Mouse (Mus musculus) right cerebral cortex, postnatal 25 days (tissue): ENCODE data around the gene Olfr56.
"Not testable (repeated sequence)": the region's sequence is repeated elsewhere in the genome, so short reads cannot be mapped to it uniquely, and the experiment has no call there.

ENCODE experiments used
- DNase-seq: peaks from one replicate; pipeline ENCODE4 v3.0.0; 2022

The Olfr56 gene

DNA sequence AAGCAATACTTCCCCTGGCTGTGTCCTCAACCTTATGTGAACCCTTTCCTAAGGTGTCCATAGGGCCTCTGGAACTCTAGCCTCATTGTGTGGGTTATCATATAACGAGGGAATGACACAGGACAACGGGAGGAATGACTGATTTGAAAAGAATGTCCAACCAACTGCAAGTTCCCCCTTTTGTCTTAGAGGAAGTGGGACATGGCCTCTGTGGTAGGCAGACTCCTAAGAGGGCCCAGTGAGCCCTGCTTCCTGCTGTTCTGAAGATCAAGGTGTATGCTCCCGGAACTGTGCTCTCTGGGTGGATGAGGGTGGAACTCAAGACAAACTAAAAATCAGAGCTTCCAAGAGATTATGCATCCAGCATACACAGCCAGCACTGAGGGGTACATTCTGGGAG is 81.4 kb downstream of the Olfr56 start:
- DNase-seq, result not testable (repeated sequence)

DNA sequence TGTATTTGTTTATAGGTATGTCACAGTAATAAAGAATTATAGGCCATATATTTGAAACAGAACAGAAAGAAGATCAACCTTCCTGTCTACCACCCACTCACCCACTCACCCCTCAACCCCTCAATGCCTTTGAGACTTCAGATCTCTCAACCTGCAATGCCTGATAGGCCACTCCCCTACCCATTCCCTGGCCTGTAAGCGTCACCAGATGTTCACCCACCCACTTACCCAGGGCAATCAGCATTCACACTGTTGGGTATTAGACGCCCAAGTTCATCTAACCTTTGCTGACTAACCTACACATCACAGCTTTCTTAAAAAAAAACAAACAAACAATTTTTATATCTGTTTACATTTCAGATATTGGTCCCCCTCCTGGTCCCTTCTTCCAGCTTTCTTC is 83.2 kb downstream of the Olfr56 start:
- DNase-seq, result not testable (repeated sequence)

GRCm38 (mm10) chr11:49063713-49064469 is 85.2 kb downstream of the Olfr56 start, which contains the start of gene Tgtp2:
Gene Tgtp2 (minus strand): TSS chr11:49064206.
- not testable (repeated sequence) for DNase-seq

GRCm38 (mm10) chr11:49068358-49068757 is 89.7 kb downstream of the Olfr56 start:
- DNase-seq, result no peak

DNA sequence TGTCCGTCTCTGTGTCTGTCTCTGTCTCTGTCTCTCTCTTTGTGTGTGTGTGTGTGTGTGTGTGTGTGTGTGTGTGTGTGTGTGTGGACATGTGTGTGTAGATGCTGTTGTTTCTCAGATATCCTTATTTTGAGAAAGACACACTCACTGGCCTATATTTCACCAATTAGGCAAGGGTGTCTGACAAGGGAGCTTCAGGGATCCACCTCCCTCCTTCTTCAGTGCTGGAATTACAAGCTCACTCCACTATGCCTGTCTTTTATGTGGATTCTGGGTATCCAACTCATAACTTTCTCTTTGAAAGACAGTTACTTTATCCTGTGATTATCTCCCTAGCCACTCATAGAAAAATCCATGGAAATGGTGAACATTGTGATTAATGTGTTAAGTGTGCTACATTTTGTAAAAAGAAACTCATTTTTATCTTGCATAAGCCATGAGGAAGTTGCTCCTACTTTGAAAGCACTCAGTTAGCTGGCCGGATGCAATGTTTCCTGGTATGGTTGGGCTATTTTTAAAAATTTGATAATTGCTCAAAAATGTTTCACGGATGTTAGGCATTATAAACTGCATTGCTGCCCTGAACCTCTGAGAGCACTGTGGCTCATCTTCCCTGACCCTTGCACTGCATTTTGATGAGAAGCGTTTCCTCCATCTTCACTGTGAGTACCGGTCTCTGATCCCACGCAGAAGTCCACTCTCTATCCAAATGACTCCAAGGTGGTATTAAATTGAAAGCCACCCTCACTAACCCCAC is 97.5 kb downstream of the Olfr56 start, which contains the start of gene Ifi47:
Gene Ifi47 (plus strand): TSS at position 587 of the 757 bp plus-strand sequence.
- DNase-seq, result not testable (repeated sequence)

- DNase-seq, result no peak
These were observed 98.3 kb downstream of the Olfr56 start for GRCm38 (mm10) chr11:49077012-49077411.

DNA sequence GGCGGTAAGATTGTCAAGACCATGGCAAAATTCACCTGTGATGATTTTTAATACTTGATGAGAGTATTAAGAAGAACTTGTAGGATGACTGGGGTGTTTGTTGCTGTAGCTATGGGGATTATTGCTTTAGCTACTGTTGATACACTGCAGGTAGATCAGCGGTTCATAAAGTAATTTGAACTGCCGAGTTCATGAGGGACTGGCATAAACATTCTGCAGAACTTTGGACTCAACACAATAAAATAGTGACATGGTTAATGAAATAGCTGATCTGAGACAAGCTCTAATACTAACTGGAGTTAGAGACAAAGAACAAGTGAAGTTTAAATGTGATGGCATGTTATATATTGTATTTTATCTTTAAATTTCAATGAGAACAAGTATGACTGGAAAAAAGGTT is 100.0 kb downstream of the Olfr56 start:
- no peak for DNase-seq

GRCm38 (mm10) chr11:49080636-49081035 is 101.9 kb downstream of the Olfr56 start:
- DNase-seq, result no peak

DNA sequence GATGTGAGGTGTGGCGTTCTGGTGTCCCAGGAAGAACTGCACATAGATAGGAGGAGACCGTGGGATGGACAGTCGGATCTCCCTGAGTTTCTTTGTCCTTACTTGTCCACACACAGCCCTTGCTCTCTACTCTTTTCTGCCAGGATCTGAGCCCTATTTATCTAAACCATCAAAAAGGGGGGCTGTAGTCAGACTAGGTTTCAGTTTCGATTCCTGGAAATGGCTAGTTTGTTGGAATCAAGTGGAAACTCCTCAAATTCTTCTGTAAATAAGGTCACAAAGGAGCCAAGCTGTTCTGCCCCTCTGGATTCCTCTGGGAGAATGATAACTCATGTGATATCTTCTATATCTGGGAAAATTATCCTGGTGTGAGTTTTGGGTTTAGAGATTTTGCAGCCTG is 102.7 kb downstream of the Olfr56 start:
- no peak for DNase-seq

DNA sequence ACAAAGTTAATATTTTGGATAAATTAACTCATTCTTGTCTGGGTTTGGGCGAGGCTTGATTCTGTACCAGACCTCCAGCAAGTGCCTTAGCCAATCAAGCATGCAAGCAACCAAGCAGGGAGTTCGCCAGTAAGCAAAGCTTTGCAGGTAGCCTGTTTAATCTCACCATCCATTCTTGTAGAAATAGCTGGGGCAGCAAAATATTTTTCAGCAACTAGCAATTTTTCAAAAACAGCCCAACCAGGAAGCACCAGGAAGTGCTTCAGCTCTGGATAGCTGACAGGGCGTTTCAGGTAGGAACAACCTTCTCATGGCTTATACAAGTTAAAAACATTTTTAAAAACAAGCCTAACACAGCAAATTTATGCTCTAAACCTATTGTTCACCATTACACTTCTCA is 103.2 kb downstream of the Olfr56 start:
- DNase-seq, result no peak

- DNase-seq, result no peak
These were observed 104.5 kb downstream of the Olfr56 start for GRCm38 (mm10) chr11:49083146-49083545.

DNA sequence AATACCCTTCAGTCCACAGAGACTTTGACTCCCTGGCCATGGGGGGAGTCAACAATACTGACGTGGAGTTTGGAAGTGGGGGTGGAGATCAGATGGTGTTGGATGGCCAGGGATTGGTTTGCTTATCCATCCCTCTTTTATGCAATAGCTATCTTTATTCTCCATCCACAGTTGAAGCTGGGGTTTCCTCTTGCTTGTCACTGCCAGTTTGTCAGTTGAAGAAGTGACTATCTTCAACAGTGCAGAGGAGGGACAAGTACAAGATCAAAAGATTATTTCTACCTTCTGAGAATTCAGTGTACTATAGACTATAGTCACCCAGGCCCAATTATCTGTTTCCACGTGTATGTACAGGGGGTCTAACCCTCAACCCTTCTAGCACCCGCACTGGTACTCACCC is 105.1 kb downstream of the Olfr56 start:
- DNase-seq, result no peak

- no peak for DNase-seq
These were observed 105.7 kb downstream of the Olfr56 start for GRCm38 (mm10) chr11:49084385-49084784.

DNA sequence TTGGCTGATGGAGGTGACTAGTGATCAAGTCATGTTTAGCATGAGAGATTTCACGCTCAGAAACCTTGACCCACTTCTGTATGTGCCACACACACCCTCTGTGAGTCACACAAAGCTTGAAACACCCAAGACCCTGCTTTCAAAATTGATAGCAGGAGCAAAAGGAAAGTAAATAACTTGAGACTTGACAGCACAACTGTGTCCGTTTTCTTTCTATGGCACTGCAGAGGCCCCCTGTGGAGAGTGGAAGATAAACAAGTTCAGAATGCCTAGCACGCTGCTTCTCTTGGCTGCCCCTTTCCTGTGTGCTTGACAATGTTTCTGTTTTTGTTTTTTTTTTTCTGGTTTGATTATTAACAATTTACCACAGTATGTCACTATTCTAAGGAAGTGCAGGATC is 106.2 kb downstream of the Olfr56 start:
- DNase-seq, result no peak

- no peak for DNase-seq
These were observed 108.2 kb downstream of the Olfr56 start for GRCm38 (mm10) chr11:49086858-49087361.

GRCm38 (mm10) chr11:49087830-49088616 is 109.3 kb downstream of the Olfr56 start:
- DNase-seq, result no peak

GRCm38 (mm10) chr11:49088990-49089652 is 110.4 kb downstream of the Olfr56 start:
- no peak for DNase-seq

- DNase-seq, result no peak
These were observed 111.2 kb downstream of the Olfr56 start for GRCm38 (mm10) chr11:49089735-49090507.

- no peak for DNase-seq
These were observed 111.9 kb downstream of the Olfr56 start for GRCm38 (mm10) chr11:49090551-49090950.

DNA sequence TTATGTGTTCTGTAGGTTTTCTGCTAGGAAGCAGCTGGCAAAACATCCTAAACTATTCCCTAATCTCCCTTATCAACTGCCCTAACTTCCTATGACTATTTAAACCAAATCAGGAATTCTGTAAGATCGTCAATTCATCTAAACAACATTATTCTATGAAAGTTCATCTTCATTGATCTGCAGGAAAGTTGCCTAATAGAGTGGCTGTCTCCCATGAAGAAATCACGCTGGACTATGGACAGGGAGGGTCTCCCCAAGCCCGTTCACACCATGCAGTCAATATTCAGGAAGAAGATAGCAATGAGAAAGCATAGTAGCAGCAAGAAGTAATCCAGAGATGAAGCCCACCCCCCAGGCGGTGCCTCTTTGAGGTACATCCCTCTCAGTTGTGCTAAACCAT is 112.5 kb downstream of the Olfr56 start:
- no peak for DNase-seq

GRCm38 (mm10) chr11:49092053-49092586 is 113.4 kb downstream of the Olfr56 start:
- no peak for DNase-seq
